Comparison of ENCODE assay signal across 8 mouse cellular contexts in genomic region chr3:144380921-144381320, GRCm38 (mm10).
DNase-seq lines count a peak whose midpoint lies in the region; ATAC-seq and TF ChIP-seq lines count a peak whose summit lies in the region.

No protein-coding gene starts in this region.

- in situ Hi-C loops in Patski (cut with MboI; ENCODE audit: low pct_unique_long_range_greater_than_20kb) = loop anchor here (5.0 to 25.0 kb wide), 7 partner anchors 169 to 1594 kb away; partner anchors contain the start of gene Lmo4

- peak; percentile 83 for DNase-seq in Patski (ENCODE audit: low read depth, low spot score)
- peak; percentile 77 to 82 for DNase-seq in cerebellum, postnatal 10 days
- DNase-seq in gastrocnemius, adult 18-20 months (ENCODE audit: low spot score) = peak; percentile 72
- DNase-seq in left cerebral cortex, postnatal 25 days (ENCODE audit: low spot score in 2 of 2) = peak; percentile 42 to 43
- DNase-seq in right cerebral cortex, postnatal 25 days = peak; percentile 54
- peak; percentile 83 to 86 for DNase-seq in urinary bladder, postnatal 4 days (ENCODE audit: low spot score in 2 of 2)

- H3K36me3 ChIP-seq in hindbrain, embryonic 15.5 days = no peaks in the 10 kb centered on the region

- H3K4me2 ChIP-seq in hindbrain, embryonic 15.5 days = peak overlapping the region; percentile 45

- POLR2A ChIA-PET in Patski (lab: Charles Lee) = no interaction called here

- CTCF ChIA-PET in Patski (lab: Charles Lee) = interaction anchor here (0.6 kb wide), 1 partner anchor 13 kb away, joined by 3 read pairs; no protein-coding TSS in a partner anchor

- no peaks in the 10 kb centered on the region for H3K27me3 ChIP-seq in Patski
- no peaks in the 10 kb centered on the region for H3K27me3 ChIP-seq in hindbrain, embryonic 15.5 days

- 3% methylated on average over 18 of the region's 18 CpGs for WGBS in hindbrain, embryonic 15.5 days

- H3K4me1 ChIP-seq in hindbrain, embryonic 15.5 days (replicated peaks) = peaks cover 13% of the 10 kb centered on the region

- no peaks in the 10 kb centered on the region for H3K9me3 ChIP-seq in hindbrain, embryonic 15.5 days

- H3K4me3 ChIP-seq in hindbrain, embryonic 15.5 days = peak overlapping the region; percentile 14; the same call in 1 of the 2 replicates

- no peak overlapping the region for H3K9ac ChIP-seq in hindbrain, embryonic 15.5 days

- peak; percentile 100 for TF ChIP-seq CTCF in Patski (IDR thresholded peaks at IDR 0.05)

- intact Hi-C loops in left cerebral cortex, postnatal 25 days (cut with DNase I) = no loop called here

- peak; percentile 99 for ATAC-seq in Patski
- ATAC-seq in hindbrain, embryonic 15.5 days (ENCODE audit: low FRiP score, low read depth) = peak; percentile 79
- peak; percentile 94 for ATAC-seq in megakaryocyte-erythroid progenitor cell, adult 5-6 weeks (replicated peaks; ENCODE audit: low FRiP score, low TSS enrichment, poor library complexity, severe bottlenecking)

- H3K27ac ChIP-seq in hindbrain, embryonic 15.5 days (replicated peaks) = no peak overlapping the region
